Mouse (Mus musculus) heart, postnatal 0 days (tissue): ENCODE data around the gene Prok1.

Experiments used
- CTCF ChIP-seq: IDR thresholded peaks from 2 replicates; pipeline ENCODE4 v1.5.1; 2016; ENCODE audit warnings: antibody characterized with exemption, control low read depth, low read depth
- EP300 ChIP-seq: IDR thresholded peaks from 2 replicates; pipeline ENCODE4 v1.6.1; 2016; ENCODE audit warnings: antibody characterized with exemption, low read depth

GRCm38 (mm10) chr3:107214606-107215005, 24.9 kb downstream of the Prok1 start:
- TF ChIP-seq CTCF (no peak), EP300 (no peak)
